Mouse (Mus musculus): ENCODE data around the gene Zfp94. TPM values are rescaled to one million over a fixed set of nuclear protein-coding genes. Genes with fewer than 3 reads are reported as not detected.

Zfp94 gene
- polyA plus RNA-seq, 1 experiment from 2014 or later: 22.2 TPM

- Histone ChIP-seq H3K9ac (ENCODE audit: low read depth, low read length) (peak overlapping the region; percentile 84), H3K36me3 (ENCODE audit: control insufficient read depth, insufficient read depth, low read length) (peaks cover 45% of the 10 kb centered on the region)
- under 1% methylated on average over 9 of the region's 12 CpGs for WGBS
Observed at GRCm38 (mm10) chr7:24298635-24298972, 17.9 kb downstream of the Zfp94 start.

DNA sequence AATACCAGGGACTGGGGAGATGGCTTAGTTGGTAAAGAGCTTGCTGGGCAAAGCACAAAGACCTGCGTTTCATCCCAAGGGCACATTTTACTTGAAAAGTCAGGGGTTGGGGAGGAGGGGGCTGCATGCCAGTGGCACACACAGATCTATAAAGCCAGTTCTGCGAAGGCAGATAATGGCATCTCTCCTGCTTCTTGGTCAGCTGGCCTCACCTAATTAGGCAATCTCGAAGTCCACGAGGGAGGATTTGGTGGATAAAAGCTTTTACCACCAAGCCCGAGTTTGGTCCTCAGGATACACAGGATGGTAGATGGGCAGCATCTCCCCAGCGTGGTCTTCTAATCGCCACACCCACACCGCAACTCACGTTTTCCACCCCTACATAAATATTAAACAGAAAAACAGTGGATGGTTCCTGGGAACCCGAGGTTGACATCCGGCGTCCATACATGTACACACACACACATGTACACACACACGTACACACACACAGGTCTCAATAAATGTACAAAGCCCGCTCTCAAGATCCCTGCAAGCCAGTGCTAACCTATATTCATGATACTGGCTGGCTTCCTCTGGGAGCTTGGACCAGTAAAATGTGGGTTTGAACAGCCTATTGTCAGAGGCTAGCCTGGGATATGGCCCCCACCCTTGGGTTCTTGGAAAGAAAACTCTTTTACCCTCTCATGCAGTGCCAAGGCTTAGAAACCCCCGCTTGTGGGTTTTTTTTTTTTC lies 18.9 kb downstream of the Zfp94 start:
- H3K27me3 ChIP-seq (ENCODE audit: control insufficient read depth, insufficient read depth, low read depth, low read length): no peaks in the 10 kb centered on the region
- H3K36me3 ChIP-seq (ENCODE audit: control insufficient read depth, insufficient read depth, low read length): peaks cover 43% of the 10 kb centered on the region
- no peak overlapping the region for H3K27ac ChIP-seq (ENCODE audit: low read length)
- 89% methylated on average over 15 of the region's 15 CpGs for WGBS
- H3K4me2 ChIP-seq (ENCODE audit: low read length): peak overlapping the region; percentile 86; the same call in 1 of the 2 replicates
- peaks cover 22% of the 10 kb centered on the region for H3K4me1 ChIP-seq (ENCODE audit: control insufficient read depth, insufficient read depth, low read length)
- peak overlapping the region; percentile 84; the same call in 1 of the 2 replicates for H3K9ac ChIP-seq (ENCODE audit: low read depth, low read length)
- H3K9me3 ChIP-seq (replicated peaks; ENCODE audit: control insufficient read depth, low read length, poor library complexity, severe bottlenecking): no peaks in the 10 kb centered on the region
- ATAC-seq: no peak
- peak overlapping the region; percentile 75; the same call in 1 of the 2 replicates for H3K4me3 ChIP-seq (ENCODE audit: low read depth, low read length)

More at GRCm38 (mm10) chr7:24298635-24298972, 17.9 kb downstream of the Zfp94 start:
- no peaks in the 10 kb centered on the region for H3K9me3 ChIP-seq (replicated peaks; ENCODE audit: control insufficient read depth, low read length, poor library complexity, severe bottlenecking)
- peak overlapping the region; percentile 86 for H3K4me2 ChIP-seq (ENCODE audit: low read length)
- peaks cover 22% of the 10 kb centered on the region for H3K4me1 ChIP-seq (ENCODE audit: control insufficient read depth, insufficient read depth, low read length)
- ATAC-seq: no peak
- H3K4me3 ChIP-seq (ENCODE audit: low read depth, low read length): peak overlapping the region; percentile 75
- H3K27me3 ChIP-seq (ENCODE audit: control insufficient read depth, insufficient read depth, low read depth, low read length): no peaks in the 10 kb centered on the region
- H3K27ac ChIP-seq (ENCODE audit: low read length): peak overlapping the region; percentile 93

GRCm38 (mm10) chr7:24296386-24296785 lies 20.1 kb downstream of the Zfp94 start:
- no peak overlapping the region for H3K9ac ChIP-seq (ENCODE audit: low read depth, low read length)
- no peak overlapping the region for H3K4me2 ChIP-seq (ENCODE audit: low read length)
- H3K27ac ChIP-seq (ENCODE audit: low read length): no peak overlapping the region
- WGBS: 97% methylated on average over 7 of the region's 7 CpGs
- no peak overlapping the region for H3K4me3 ChIP-seq (ENCODE audit: low read depth, low read length)
- H3K9me3 ChIP-seq (replicated peaks; ENCODE audit: control insufficient read depth, low read length, poor library complexity, severe bottlenecking): no peaks in the 10 kb centered on the region
- no peak for ATAC-seq
- no peaks in the 10 kb centered on the region for H3K27me3 ChIP-seq (ENCODE audit: control insufficient read depth, insufficient read depth, low read depth, low read length)
- H3K4me1 ChIP-seq (ENCODE audit: control insufficient read depth, insufficient read depth, low read length): peaks cover 22% of the 10 kb centered on the region
- peaks cover 43% of the 10 kb centered on the region for H3K36me3 ChIP-seq (ENCODE audit: control insufficient read depth, insufficient read depth, low read length)

DNA sequence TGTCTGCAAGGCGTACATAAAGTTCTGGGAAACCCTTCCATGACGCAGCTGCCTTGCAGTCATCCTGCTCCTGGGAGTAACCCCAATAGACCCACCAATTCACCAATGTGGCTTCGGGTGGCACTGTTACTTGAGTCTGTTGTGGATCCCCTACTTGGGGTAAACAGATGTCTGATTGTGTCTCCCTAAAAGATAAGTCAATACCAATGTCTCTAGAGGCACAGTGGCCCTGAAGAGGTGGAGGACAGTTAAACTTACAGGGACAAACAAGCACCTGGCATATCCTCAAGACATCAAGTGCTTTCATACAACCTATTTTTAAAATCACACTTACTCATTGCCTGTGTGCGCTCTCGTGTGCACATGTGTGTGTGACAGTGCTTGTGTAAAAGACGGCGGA lies 21.1 kb downstream of the Zfp94 start:
- H3K4me3 ChIP-seq (ENCODE audit: low read depth, low read length): no peak overlapping the region
- H3K4me1 ChIP-seq (ENCODE audit: control insufficient read depth, insufficient read depth, low read length): peaks cover 17% of the 10 kb centered on the region
- H3K4me2 ChIP-seq (ENCODE audit: low read length): no peak overlapping the region
- H3K9ac ChIP-seq (ENCODE audit: low read depth, low read length): no peak overlapping the region
- H3K27me3 ChIP-seq (ENCODE audit: control insufficient read depth, insufficient read depth, low read depth, low read length): no peaks in the 10 kb centered on the region
- peaks cover 53% of the 10 kb centered on the region for H3K36me3 ChIP-seq (ENCODE audit: control insufficient read depth, insufficient read depth, low read length)
- no peak overlapping the region for H3K27ac ChIP-seq (ENCODE audit: low read length)
- ATAC-seq: no peak
- 97% methylated on average over 7 of the region's 7 CpGs for WGBS
- no peaks in the 10 kb centered on the region for H3K9me3 ChIP-seq (replicated peaks; ENCODE audit: control insufficient read depth, low read length, poor library complexity, severe bottlenecking)

DNA sequence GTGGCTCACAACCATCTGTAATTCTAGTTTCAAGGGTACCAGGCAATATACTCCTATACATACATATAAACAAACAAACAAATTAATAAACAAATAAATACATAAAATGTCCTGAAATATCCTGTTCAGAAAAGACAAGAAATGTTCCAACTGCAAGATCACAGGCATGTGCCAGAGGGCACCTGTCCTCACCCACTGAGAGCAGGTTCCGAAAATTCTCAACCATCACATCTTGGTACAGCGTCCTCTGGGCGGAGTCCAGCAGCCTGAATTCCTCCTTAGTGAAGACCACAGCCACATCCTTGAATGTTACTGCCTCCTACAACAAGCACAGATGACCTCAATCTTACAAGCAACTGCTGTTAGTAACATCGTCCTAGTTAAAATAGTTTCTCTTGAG lies 21.7 kb downstream of the Zfp94 start:
- Histone ChIP-seq H3K4me1 (ENCODE audit: control insufficient read depth, insufficient read depth, low read length) (peaks cover 11% of the 10 kb centered on the region), H3K36me3 (ENCODE audit: control insufficient read depth, insufficient read depth, low read length) (peaks cover 57% of the 10 kb centered on the region), H3K4me2 (ENCODE audit: low read length) (no peak overlapping the region), H3K27ac (ENCODE audit: low read length) (no peak overlapping the region), H3K27me3 (ENCODE audit: control insufficient read depth, insufficient read depth, low read depth, low read length) (no peaks in the 10 kb centered on the region), H3K9me3 (replicated peaks; ENCODE audit: control insufficient read depth, low read length, poor library complexity, severe bottlenecking) (no peaks in the 10 kb centered on the region), H3K4me3 (ENCODE audit: low read depth, low read length) (no peak overlapping the region), H3K9ac (ENCODE audit: low read depth, low read length) (no peak overlapping the region)
- ATAC-seq: no peak
- WGBS: 97% methylated on average over 4 of the region's 4 CpGs

DNA sequence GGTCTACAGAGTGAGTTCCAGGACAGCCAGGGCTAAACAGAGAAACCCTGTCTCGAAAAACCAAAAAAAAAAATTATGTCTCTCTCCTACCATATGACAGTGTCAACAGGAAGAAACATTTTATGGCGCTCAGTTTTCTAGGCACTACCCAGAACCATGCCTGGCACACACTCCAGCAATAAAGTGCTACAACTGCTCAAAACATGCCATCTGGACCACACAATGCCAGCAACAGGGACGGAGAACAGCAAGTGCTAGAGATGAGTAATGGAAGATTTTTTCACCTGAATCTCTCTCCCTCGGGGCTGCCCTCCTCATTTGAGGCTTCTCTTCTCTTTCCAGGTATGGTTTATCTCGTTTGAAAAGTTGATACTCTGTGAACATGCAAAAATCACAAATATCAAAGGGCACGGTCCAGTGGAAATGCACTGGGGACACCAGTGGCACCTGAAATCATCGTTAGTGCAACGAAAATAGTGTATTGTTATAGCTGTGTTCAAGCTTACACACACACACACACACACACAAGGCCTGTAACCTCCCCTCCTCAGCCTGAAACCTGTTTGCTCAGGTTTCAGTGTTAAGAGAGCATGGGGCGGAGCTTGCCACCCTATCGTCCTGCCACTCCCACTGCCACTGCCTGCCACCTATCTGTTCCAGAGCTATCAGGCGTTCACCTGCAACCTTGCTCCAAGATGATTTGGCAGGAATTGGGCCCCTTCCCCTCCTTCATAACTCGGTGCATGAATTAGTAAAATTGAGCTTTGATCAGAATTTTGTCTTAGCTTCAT lies 23.2 kb downstream of the Zfp94 start:
- Histone ChIP-seq H3K9ac (ENCODE audit: low read depth, low read length) (no peak overlapping the region), H3K4me3 (ENCODE audit: low read depth, low read length) (no peak overlapping the region), H3K9me3 (replicated peaks; ENCODE audit: control insufficient read depth, low read length, poor library complexity, severe bottlenecking) (no peaks in the 10 kb centered on the region), H3K27me3 (ENCODE audit: control insufficient read depth, insufficient read depth, low read depth, low read length) (no peaks in the 10 kb centered on the region), H3K36me3 (ENCODE audit: control insufficient read depth, insufficient read depth, low read length) (peaks cover 60% of the 10 kb centered on the region), H3K4me1 (ENCODE audit: control insufficient read depth, insufficient read depth, low read length) (peaks cover 8% of the 10 kb centered on the region), H3K4me2 (ENCODE audit: low read length) (no peak overlapping the region), H3K27ac (ENCODE audit: low read length) (no peak overlapping the region)
- WGBS: 94% methylated on average over 12 of the region's 12 CpGs
- ATAC-seq: no peak

DNA sequence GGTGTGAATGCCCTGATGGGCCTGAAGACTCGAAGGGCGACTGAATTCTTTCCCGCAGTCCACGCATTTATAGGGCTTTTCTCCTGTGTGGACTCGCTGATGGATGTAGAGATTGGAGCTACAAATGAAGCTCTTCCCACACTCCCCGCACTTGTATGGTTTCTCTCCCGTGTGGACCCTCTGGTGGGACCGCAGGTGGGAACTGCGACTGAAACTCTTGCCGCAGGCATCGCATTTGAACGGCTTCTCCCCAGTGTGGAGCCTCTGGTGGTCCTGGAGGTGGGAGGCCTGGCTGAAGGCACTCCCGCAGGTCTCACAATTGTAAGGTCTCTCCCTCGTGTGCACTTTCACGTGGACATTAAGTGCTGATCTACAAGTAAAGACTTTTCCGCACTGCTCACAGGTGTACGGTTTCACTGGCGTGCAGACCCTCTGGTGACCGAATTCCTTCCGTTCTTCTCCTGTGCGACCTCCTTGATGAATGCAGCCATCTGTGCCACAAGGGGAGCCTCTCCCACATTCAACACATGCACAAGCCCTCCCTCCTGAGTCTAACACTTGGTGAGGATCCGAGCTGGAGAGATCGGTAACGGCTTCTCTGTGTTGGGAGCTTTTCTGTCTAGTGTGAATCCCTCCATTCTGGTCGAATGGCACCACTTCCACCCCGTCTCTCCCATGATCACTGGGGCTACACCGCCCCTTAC lies 24.9 kb downstream of the Zfp94 start:
- H3K4me1 ChIP-seq (ENCODE audit: control insufficient read depth, insufficient read depth, low read length): no peaks in the 10 kb centered on the region
- H3K27me3 ChIP-seq (ENCODE audit: control insufficient read depth, insufficient read depth, low read depth, low read length): no peaks in the 10 kb centered on the region
- 90% methylated on average over 27 of the region's 27 CpGs for WGBS
- peaks cover 73% of the 10 kb centered on the region for H3K36me3 ChIP-seq (ENCODE audit: control insufficient read depth, insufficient read depth, low read length)
- ATAC-seq: no peak
- H3K27ac ChIP-seq (ENCODE audit: low read length): no peak overlapping the region
- no peak overlapping the region for H3K4me2 ChIP-seq (ENCODE audit: low read length)
- H3K9me3 ChIP-seq (replicated peaks; ENCODE audit: control insufficient read depth, low read length, poor library complexity, severe bottlenecking): no peaks in the 10 kb centered on the region
- no peak overlapping the region for H3K4me3 ChIP-seq (ENCODE audit: low read depth, low read length)
- H3K9ac ChIP-seq (ENCODE audit: low read depth, low read length): no peak overlapping the region

DNA sequence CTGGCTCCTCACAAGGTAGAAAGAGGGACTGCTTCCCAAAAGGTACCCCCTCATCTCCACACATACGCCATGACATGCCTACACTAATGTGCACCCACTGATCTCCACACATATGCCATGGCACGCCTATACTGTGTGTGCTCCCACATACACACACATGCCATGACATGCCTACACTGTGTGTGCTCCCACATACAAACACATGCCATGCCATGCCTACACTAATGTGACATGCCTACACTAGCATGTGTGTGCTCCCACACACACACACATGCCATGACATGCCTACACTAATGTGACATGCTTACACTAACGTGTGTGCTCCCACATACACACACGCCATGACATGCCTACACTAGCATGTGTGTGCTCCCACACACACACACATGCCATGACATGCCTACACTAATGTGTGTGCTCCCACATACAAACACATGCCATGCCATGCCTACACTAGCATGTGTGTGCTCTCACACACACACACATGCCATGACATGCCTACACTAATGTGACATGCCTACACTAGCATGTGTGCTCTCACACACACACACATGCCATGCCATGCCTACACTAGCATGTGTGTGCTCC lies 26.3 kb downstream of the Zfp94 start:
- no peak for ATAC-seq
- no peaks in the 10 kb centered on the region for H3K27me3 ChIP-seq (ENCODE audit: control insufficient read depth, insufficient read depth, low read depth, low read length)
- H3K27ac ChIP-seq (ENCODE audit: low read length): no peak overlapping the region
- H3K9ac ChIP-seq (ENCODE audit: low read depth, low read length): no peak overlapping the region
- H3K4me2 ChIP-seq (ENCODE audit: low read length): no peak overlapping the region
- no peaks in the 10 kb centered on the region for H3K4me1 ChIP-seq (ENCODE audit: control insufficient read depth, insufficient read depth, low read length)
- no peaks in the 10 kb centered on the region for H3K9me3 ChIP-seq (replicated peaks; ENCODE audit: control insufficient read depth, low read length, poor library complexity, severe bottlenecking)
- peaks cover 62% of the 10 kb centered on the region for H3K36me3 ChIP-seq (ENCODE audit: control insufficient read depth, insufficient read depth, low read length)
- H3K4me3 ChIP-seq (ENCODE audit: low read depth, low read length): no peak overlapping the region
- 91% methylated on average over 4 of the region's 4 CpGs for WGBS

All from midbrain, embryonic 16.5 days (tissue).